Mouse (Mus musculus) splenic B cell, adult 2 months (primary cell): ENCODE results near the gene 9230104L09Rik.

Experiments
- DNase-seq: peaks from one replicate; pipeline ENCODE4 v3.0.0-alpha.2; 2011; ENCODE audit warnings: low read depth, low spot score
- H3K27me3 ChIP-seq: 2 replicates; pipeline ENCODE4 v1.6.1; 2012; ENCODE audit warnings: mild to moderate bottlenecking, low read length, moderate library complexity, mixed read lengths; ENCODE audit not compliant: control insufficient read depth, poor library complexity, insufficient read depth, severe bottlenecking
- H3K36me3 ChIP-seq: 2 replicates; pipeline ENCODE4 v1.6.1; 2012; ENCODE audit warnings: mild to moderate bottlenecking, low read length, moderate library complexity, mixed read lengths; ENCODE audit not compliant: control insufficient read depth, poor library complexity, insufficient read depth, severe bottlenecking

The 9230104L09Rik gene

DNA sequence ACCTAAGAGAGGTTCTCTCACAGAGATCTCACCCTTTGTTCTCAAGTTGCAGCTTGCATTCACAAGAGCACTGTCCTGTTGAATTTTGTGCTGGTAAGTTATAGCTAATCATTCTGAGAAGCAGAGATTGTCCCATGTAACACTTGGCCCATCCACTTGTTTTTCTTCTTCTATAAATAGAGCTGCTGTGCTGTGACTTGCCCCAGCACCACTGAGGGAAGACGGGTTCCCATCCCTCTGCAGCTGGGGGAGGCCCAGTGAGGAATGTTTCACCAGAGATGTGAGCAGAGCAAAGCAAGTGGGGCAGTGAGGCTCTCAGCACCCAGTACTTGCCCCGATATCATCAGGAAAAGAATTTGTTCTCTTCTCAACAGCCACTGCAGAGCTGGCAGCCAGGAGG is at the start of gene 9230104L09Rik:
TSS of gene 9230104L09Rik (minus strand) at position 73 of the 400 bp plus-strand sequence.
- no peaks in the 10 kb centered on the region for H3K27me3 ChIP-seq
- H3K36me3 ChIP-seq: no peaks in the 10 kb centered on the region
- DNase-seq: no peak

- peak; percentile 84 for DNase-seq
- Histone ChIP-seq H3K36me3 (no peaks in the 10 kb centered on the region), H3K27me3 (no peaks in the 10 kb centered on the region)
These were observed 37.4 kb upstream of the 9230104L09Rik start for GRCm38 (mm10) chr2:148902286-148902685.

GRCm38 (mm10) chr2:148900305-148900704 is 35.5 kb upstream of the 9230104L09Rik start:
- no peaks in the 10 kb centered on the region for H3K36me3 ChIP-seq
- no peak for DNase-seq

GRCm38 (mm10) chr2:148896219-148896618 is 31.4 kb upstream of the 9230104L09Rik start:
- DNase-seq: no peak
- Histone ChIP-seq H3K36me3 (no peaks in the 10 kb centered on the region), H3K27me3 (no peaks in the 10 kb centered on the region; the same call in 1 of the 2 replicates)

More at GRCm38 (mm10) chr2:148900305-148900704, 35.5 kb upstream of the 9230104L09Rik start:
- H3K27me3 ChIP-seq: no peaks in the 10 kb centered on the region

DNA sequence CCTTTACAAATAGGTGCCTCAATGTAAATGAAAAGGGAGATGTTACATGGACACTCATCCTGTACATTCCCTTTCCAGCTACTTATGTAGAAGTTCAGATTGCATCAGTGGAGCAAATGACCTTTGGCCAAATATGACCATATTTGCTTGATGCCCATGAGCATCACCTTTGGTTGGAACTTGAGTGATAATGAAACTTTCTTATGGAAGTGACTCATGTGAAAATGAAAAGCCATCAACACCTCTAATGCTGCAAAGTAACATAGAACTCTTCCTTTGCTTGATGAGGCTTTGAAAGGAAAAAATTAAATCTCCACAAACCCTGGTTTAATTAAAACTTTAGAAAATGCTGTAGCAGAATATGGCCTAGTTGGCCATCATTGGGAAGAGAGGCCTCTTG is 28.3 kb upstream of the 9230104L09Rik start:
- DNase-seq: no peak
- H3K27me3 ChIP-seq: no peaks in the 10 kb centered on the region; the same call in 1 of the 2 replicates
- no peaks in the 10 kb centered on the region for H3K36me3 ChIP-seq

- Histone ChIP-seq H3K36me3 (no peaks in the 10 kb centered on the region), H3K27me3 (no peaks in the 10 kb centered on the region; the same call in 1 of the 2 replicates)
- no peak for DNase-seq
These were observed 25.4 kb upstream of the 9230104L09Rik start for GRCm38 (mm10) chr2:148890021-148890851.

- no peak for DNase-seq
- Histone ChIP-seq H3K27me3 (no peaks in the 10 kb centered on the region; the same call in 1 of the 2 replicates), H3K36me3 (no peaks in the 10 kb centered on the region)
These were observed 24.6 kb upstream of the 9230104L09Rik start for GRCm38 (mm10) chr2:148889331-148890010.

- H3K27me3 ChIP-seq: no peaks in the 10 kb centered on the region; the same call in 1 of the 2 replicates
- DNase-seq: no peak
These were observed 24.0 kb upstream of the 9230104L09Rik start for GRCm38 (mm10) chr2:148888872-148889271.

GRCm38 (mm10) chr2:148884738-148885137 is 19.9 kb upstream of the 9230104L09Rik start:
- no peaks in the 10 kb centered on the region for H3K36me3 ChIP-seq
- DNase-seq: no peak

More at GRCm38 (mm10) chr2:148888872-148889271, 24.0 kb upstream of the 9230104L09Rik start:
- no peaks in the 10 kb centered on the region for H3K36me3 ChIP-seq

GRCm38 (mm10) chr2:148879199-148879598 is 14.4 kb upstream of the 9230104L09Rik start:
- Histone ChIP-seq H3K36me3 (no peaks in the 10 kb centered on the region), H3K27me3 (no peaks in the 10 kb centered on the region)
- DNase-seq: no peak

More at GRCm38 (mm10) chr2:148884738-148885137, 19.9 kb upstream of the 9230104L09Rik start:
- H3K27me3 ChIP-seq: no peaks in the 10 kb centered on the region

DNA sequence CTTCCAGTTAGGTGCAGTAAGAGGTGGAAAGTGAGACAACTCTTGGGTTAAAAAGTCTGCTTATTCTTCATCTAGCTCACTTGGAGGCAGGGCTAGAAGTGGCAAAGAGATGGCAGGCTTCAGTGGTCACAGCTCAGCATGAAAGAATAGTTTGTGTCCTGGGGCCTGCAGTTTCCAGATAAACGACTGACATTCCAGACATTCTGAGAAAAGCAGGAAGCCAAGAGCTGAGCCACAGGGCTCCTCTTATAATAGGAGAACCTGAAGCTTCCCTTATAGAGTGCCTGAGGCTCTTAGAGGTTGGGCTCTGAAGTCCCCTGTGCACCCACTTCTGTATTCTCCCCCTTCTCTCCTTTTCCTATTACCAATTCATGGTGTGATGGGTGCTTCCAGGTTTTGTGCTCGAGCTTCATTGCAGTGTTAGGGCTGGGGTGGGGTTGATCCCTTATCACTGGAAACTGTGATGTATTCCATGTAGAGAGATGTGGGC is 13.8 kb upstream of the 9230104L09Rik start:
- DNase-seq: no peak
- Histone ChIP-seq H3K27me3 (no peaks in the 10 kb centered on the region), H3K36me3 (no peaks in the 10 kb centered on the region)

- DNase-seq: peak; percentile 52
- no peaks in the 10 kb centered on the region for H3K27me3 ChIP-seq
- H3K36me3 ChIP-seq: no peaks in the 10 kb centered on the region; the same call in none of the 2 replicates
These were observed 12.4 kb upstream of the 9230104L09Rik start for GRCm38 (mm10) chr2:148877016-148877770.

GRCm38 (mm10) chr2:148875335-148875811 is 10.5 kb upstream of the 9230104L09Rik start, which contains the start of gene Cst3:
Gene Cst3 (minus strand): TSS chr2:148875692.
- H3K27me3 ChIP-seq: no peaks in the 10 kb centered on the region
- peak; percentile 83 for DNase-seq
- H3K36me3 ChIP-seq: peaks cover 2% of the 10 kb centered on the region
